Mouse (Mus musculus) heart, embryonic 12.5 days (tissue): ENCODE results near the gene Trpt1. TPM values are rescaled to one million over a fixed set of nuclear protein-coding genes. Genes with fewer than 3 reads are reported as not detected.
A peak's percentile ranks its signal among the peaks of the same experiment; 100 is the strongest.
"Not testable (repeated sequence)": the region's sequence is repeated elsewhere in the genome, so short reads cannot be mapped to it uniquely, and the experiment has no call there.

Experiments used
- ATAC-seq: fragments of 200-750 bp; cut with Nextera tagmentation; 2 replicates; pipeline ENCODE4 v1.8.0; 2017; ENCODE audit warnings: moderate TSS enrichment, moderate library complexity; ENCODE audit not compliant: insufficient number of reproducible peaks, low FRiP score
- H3K27ac ChIP-seq: fragments of 300-500 bp; sonication (generic); 2 replicates; pipeline ENCODE4 v1.5.1; 2016; ENCODE audit warnings: mild to moderate bottlenecking, moderate library complexity; ENCODE audit not compliant: poor library complexity, severe bottlenecking
- H3K27me3 ChIP-seq: fragments of 300-500 bp; sonication (generic); replicated peaks from 2 replicates; pipeline ENCODE4 v1.6.1; 2016; ENCODE audit warnings: mild to moderate bottlenecking, moderate library complexity
- H3K36me3 ChIP-seq: fragments of 300-500 bp; sonication (generic); 2 replicates; pipeline ENCODE4 v1.6.1; 2016; ENCODE audit warnings: mild to moderate bottlenecking, moderate library complexity
- H3K4me1 ChIP-seq: fragments of 300-500 bp; sonication (generic); replicated peaks from 2 replicates; pipeline ENCODE4 v1.6.1; 2016; ENCODE audit warnings: mild to moderate bottlenecking
- H3K4me2 ChIP-seq: fragments of 300-500 bp; sonication (generic); 2 replicates; pipeline ENCODE4 v1.6.1; 2016; ENCODE audit warnings: mild to moderate bottlenecking, moderate library complexity
- H3K4me3 ChIP-seq: fragments of 300-500 bp; sonication (generic); 2 replicates; pipeline ENCODE4 v1.5.1; 2016; ENCODE audit warnings: mild to moderate bottlenecking
- H3K9ac ChIP-seq: fragments of 300-500 bp; sonication (generic); 2 replicates; pipeline ENCODE4 v1.6.1; 2016; ENCODE audit warnings: mild to moderate bottlenecking, moderate library complexity
- H3K9me3 ChIP-seq: fragments of 300-500 bp; sonication (generic); replicated peaks from 2 replicates; pipeline ENCODE4 v1.6.1; 2016; ENCODE audit warnings: mild to moderate bottlenecking, moderate library complexity
- WGBS: fragments of 180-500 bp; shearing (Covaris S2); methylation state at CpG from one replicate; pipeline ENCODE4 v1.1.7; 2016; 5-methylcytosine and 5-hydroxymethylcytosine counted together
- polyA plus RNA-seq: library from polyadenylated mRNA; unstranded; fragments of >200 nt; fragmentation: Nextera tagmentation; extraction: Ambion mirVana; gene quantifications from 2 replicates; pipeline ENCODE4 v1.2.1, GENCODE M21; 2016

Trpt1 gene
- polyA plus RNA-seq, 1 experiment from 2014 or later = 13.3 TPM

DNA sequence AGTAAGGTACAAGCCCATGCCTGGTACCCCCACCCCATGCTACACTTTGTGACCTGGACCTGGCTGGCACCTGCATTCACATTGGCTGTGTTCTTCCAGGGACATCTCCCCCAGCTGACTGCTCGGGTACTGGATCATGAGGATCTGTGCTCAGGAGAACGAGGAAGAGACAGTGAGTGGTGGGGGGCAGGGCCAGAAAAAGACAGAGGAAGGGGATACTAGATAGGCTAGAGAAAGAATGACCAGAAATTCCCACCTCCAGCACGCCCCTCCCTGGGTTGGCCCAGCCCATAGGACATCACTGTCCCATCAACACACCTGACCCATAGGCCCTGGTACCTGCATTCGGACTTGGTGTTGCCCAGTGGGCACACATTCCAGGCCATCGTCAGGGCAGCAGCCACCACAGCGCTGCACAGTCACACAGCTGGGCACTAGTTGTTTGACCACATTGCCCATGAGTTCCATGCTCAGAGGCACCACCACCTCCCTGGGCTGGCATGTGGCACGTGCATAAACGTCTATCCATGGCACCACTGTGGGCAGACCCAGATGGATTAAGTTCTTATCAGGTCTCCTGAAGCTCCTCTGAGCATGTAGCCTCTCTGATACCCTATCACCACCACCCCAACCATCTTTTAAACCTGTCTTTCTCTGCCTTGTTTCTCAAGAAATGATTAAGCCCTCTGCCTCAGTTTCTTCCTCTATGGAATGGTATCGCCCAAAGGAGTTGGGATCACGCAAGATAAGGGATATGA lies 9.8 kb upstream of the Trpt1 start:
- peak overlapping the region; percentile 74 for H3K4me2 ChIP-seq
- no peak for ATAC-seq
- no peaks in the 10 kb centered on the region for H3K9me3 ChIP-seq
- peaks cover 30% of the 10 kb centered on the region for H3K4me1 ChIP-seq
- H3K4me3 ChIP-seq = peak overlapping the region; percentile 87
- peak overlapping the region; percentile 97 for H3K9ac ChIP-seq
- H3K36me3 ChIP-seq = peaks cover 44% of the 10 kb centered on the region
- H3K27me3 ChIP-seq = no peaks in the 10 kb centered on the region
- 68% methylated on average over 10 of the region's 10 CpGs for WGBS
- peak overlapping the region; percentile 99; the same call in 1 of the 2 replicates for H3K27ac ChIP-seq

DNA sequence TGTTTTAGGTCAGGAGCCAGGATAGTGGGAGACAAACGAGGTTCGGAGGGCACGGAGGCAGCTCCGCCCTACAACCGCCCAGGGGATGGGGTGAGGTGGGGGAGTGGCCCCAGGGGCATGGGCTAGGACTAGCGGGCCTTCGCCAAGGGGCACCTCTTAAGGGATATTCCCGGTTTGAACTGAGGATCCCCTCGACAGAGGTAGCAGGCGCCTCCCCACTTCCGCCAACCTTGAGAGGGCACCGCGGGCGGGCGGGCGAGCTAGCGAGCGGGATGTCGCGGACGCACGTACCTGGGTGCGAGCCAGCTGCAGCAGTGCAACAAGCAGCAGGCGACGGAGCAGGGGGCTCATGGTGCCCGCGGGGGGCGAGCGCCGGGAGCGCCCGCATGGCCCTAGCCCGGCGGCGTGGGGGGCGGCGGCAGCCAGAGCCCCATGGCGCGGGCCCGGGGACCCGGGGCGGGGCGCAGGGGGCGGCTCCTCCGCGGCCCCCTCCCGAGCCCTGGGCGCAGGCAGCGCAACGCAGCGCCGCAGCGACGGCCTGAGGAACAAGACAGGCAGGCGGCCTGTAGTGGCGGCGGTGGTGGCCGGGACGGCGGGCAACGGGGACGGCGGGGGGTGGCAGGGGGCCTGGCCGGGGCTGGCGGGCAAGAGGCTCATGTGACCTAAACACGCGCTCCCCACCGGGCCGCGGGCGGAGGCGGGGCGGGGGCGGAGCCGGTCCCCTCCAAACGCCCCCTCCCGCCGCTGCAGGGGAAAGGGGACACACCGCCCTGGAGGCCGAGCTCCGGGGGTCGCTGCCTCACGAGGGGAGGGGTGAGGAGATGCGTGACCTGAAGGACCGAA lies 8.6 kb upstream of the Trpt1 start, which contains the start of gene Vegfb:
Gene Vegfb (minus strand): TSS at position 591 of the 843 bp plus-strand sequence.
- WGBS = under 1% methylated on average over 81 of the region's 85 CpGs
- peak within 1 kb of the TSS; percentile 87 for H3K4me3 ChIP-seq
- peak within 1 kb of the TSS; percentile 74 for H3K4me2 ChIP-seq
- H3K36me3 ChIP-seq = peaks cover 36% of the 10 kb centered on the region
- H3K4me1 ChIP-seq = peaks cover 31% of the 10 kb centered on the region
- H3K27ac ChIP-seq = peak within 1 kb of the TSS; percentile 99
- no peaks in the 10 kb centered on the region for H3K9me3 ChIP-seq
- H3K27me3 ChIP-seq = no peaks in the 10 kb centered on the region
- peak; percentile 61 for ATAC-seq
- peak within 1 kb of the TSS; percentile 97 for H3K9ac ChIP-seq

DNA sequence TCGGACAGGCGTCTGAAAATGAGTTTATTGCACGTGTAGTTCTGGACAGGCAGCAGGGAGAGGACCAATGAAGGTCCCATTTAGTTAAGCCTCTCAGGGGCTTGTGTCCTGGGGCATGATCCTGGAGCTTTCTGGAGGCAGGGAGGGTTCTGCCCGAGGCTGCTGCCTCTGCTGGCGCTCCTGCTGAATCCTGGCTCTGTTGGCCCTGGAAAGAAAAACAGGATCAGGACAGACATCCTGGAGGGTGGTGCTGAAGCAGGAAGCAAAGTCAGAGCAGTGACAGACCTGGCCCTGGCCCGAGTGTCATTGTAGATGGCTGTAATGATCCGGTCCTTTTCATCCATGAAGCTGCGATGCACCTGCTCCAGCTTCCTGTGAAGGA lies 8.0 kb upstream of the Trpt1 start:
- H3K4me3 ChIP-seq = peak overlapping the region; percentile 87
- WGBS = 5% methylated on average over 8 of the region's 8 CpGs
- ATAC-seq = no peak; the same call in 1 of the 2 replicates
- H3K9me3 ChIP-seq = no peaks in the 10 kb centered on the region
- peaks cover 30% of the 10 kb centered on the region for H3K36me3 ChIP-seq
- H3K27me3 ChIP-seq = no peaks in the 10 kb centered on the region
- H3K4me2 ChIP-seq = peak overlapping the region; percentile 74
- peak overlapping the region; percentile 99 for H3K27ac ChIP-seq
- peaks cover 33% of the 10 kb centered on the region for H3K4me1 ChIP-seq
- peak overlapping the region; percentile 97 for H3K9ac ChIP-seq

DNA sequence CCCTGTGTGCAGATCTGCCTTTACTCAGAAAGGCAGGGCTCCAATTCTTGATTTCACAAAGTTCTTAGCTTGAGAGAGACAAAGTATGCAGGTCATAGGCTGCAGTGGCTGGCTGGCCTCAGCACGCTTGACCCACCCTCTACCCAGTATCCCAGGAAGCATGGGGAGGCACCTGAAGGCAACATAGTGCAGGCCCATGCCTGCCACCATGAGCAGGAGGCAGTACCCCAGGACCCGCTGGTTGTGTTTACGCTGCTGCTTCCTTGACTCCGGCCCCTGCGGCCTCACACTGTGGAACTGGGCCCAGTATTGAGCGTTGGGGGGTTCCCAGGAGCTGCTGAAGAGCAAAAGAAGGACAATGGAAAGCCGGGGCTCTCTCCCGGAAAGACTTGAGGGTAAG lies 6.7 kb upstream of the Trpt1 start:
- ATAC-seq = no peak
- Histone ChIP-seq H3K9me3 (no peaks in the 10 kb centered on the region), H3K4me2 (no peak overlapping the region), H3K4me1 (peaks cover 42% of the 10 kb centered on the region), H3K9ac (0 out of 2 replicates have a peak overlapping the region, but pooled peaks have one; percentile 0), H3K27me3 (no peaks in the 10 kb centered on the region), H3K27ac (no peak overlapping the region), H3K36me3 (peaks cover 17% of the 10 kb centered on the region), H3K4me3 (no peak overlapping the region)
- WGBS = 87% methylated on average over 8 of the region's 8 CpGs

DNA sequence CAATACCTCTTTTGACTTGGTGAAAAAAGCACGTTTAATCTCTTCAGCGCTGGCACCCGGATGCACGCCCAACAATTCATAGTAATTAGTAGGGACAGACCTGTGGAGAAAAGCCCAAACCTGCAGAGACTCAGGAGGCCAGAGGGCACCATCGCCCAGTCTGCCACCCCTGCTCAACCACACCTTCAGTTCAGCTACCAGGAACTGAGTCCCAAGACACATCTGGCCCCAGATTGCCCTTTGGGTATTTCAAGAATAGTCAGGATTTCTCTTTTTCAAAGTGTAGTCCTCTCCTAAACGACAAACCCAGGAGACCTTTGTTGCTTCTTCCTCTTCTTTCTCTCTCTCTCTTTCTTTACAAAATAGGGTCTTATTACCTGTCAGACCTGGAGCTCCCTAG lies 5.2 kb upstream of the Trpt1 start:
- no peak for ATAC-seq
- Histone ChIP-seq H3K4me1 (peaks cover 51% of the 10 kb centered on the region), H3K4me3 (no peak overlapping the region), H3K4me2 (no peak overlapping the region), H3K27ac (no peak overlapping the region), H3K36me3 (peaks cover 5% of the 10 kb centered on the region), H3K9ac (no peak overlapping the region), H3K9me3 (no peaks in the 10 kb centered on the region), H3K27me3 (no peaks in the 10 kb centered on the region)
- WGBS = 79% methylated on average over 6 of the region's 6 CpGs

DNA sequence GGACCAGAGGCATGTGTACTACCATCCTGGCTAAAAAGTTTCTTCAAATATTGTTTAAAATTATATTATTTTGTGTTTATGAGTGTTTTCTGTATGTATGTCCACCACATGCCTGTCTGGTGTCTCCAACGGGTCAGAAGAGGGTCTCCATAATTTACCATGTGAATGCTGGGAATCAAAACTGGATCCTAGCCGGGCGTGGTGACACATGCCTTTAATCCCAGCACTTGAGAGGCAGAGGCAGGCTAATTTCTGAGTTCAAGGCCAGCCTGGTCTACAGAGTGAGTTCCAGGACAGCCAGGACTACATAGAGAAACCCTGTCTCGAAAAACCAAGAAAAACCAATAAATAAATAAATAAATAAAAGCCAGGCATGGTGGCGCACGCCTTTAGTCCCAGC lies 4.8 kb upstream of the Trpt1 start:
- H3K9me3 ChIP-seq, H3K9ac ChIP-seq, H3K36me3 ChIP-seq, H3K4me3 ChIP-seq, H3K27me3 ChIP-seq, ATAC-seq, H3K27ac ChIP-seq: not testable (repeated sequence)
- 85% methylated on average over 6 of the region's 6 CpGs for WGBS
- Histone ChIP-seq H3K4me1 (peaks cover 47% of the 10 kb centered on the region), H3K4me2 (peak overlapping the region; percentile 93; the same call in 1 of the 2 replicates)

DNA sequence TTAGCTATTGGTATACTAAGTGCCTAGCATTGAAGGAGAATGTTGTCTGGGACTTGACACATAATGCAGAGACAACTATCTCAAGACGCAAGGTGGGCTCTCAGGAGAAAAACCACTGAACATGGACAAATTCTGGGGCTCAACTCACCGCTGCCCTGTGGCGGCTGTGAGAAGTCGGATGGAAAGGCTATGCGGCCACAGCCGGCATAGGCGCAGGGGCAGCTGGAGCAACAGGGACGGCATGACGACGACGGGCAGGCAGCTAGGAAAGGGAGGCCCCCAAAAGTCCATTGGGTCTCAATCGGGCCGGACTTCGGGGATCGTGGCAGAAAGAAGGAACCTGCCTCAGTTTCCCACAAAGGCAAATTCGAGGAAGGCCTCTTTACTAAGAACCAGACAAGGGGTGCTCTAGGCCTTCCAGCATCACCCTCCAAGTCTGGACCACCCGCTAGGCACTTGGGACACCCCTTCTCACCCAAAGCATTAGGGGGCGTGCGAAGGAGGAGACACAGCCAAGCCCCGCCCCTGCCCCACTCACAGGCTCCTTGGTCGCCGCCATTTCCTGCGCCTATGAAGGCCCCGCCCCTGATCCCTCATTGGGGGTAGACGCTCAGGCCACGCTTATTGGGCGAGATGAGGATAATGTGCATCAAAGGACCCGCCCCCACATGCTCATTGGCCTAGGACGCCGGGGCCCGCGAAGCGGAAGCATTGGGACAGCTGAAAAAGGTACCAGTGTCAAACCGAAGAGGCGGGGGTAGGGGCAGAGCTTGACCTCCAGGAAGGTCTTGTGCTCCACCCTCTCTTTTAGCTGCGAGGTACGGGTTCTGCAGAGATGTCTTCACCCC lies 3.7 kb upstream of the Trpt1 start, which contains the start of gene Dnajc4:
Gene Dnajc4 (minus strand): TSS at position 562 of the 848 bp plus-strand sequence.
- H3K4me1 ChIP-seq = peaks cover 48% of the 10 kb centered on the region
- peak within 1 kb of the TSS; percentile 93 for H3K4me2 ChIP-seq
- H3K27ac ChIP-seq = peak within 1 kb of the TSS; percentile 82
- H3K27me3 ChIP-seq = no peaks in the 10 kb centered on the region
- H3K36me3 ChIP-seq = no peaks in the 10 kb centered on the region
- ATAC-seq = peak; percentile 92
- H3K4me3 ChIP-seq = peak within 1 kb of the TSS; percentile 61
- 2% methylated on average over 37 of the region's 37 CpGs for WGBS
- peak within 1 kb of the TSS; percentile 81 for H3K9ac ChIP-seq
- H3K9me3 ChIP-seq = no peaks in the 10 kb centered on the region

DNA sequence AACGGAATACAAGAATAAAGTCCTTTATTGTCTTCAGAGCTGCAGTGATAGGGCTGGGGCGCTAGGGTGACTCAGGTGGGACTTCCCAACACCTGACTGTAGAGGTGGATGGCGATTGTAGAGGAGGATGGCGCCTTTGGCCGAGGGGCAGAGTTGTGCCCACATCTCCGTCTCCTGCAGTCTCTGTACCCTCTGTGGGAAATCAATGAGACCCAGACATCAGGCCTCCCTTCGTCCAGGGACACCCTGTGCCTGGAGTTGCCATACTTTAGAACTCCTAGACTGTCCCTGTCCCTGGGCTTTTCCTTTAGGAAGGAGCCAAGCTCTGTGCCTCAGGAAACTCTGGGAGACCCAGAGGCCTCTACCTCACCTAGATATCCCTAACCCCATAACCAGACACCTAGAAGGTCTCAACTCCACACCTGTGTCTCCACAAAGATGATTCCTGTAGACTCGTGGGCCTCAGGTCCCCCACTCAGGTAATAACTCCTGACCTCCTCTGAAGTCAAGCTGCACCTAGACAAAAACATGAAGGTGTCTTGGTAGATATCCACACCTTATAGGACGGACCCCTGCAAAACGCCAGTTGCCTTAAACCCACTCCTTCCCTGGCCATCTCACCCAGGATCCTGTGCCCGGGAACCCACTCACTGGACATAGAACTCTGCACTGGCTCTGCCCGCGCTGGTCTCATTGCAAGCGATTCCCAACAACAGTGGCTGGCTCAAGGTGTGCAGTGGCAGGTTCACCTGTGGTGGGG lies 2.7 kb upstream of the Trpt1 start:
- no peaks in the 10 kb centered on the region for H3K27me3 ChIP-seq
- peak overlapping the region; percentile 61 for H3K4me3 ChIP-seq
- H3K4me1 ChIP-seq = peaks cover 44% of the 10 kb centered on the region
- peak overlapping the region; percentile 76 for H3K9ac ChIP-seq
- H3K4me2 ChIP-seq = peak overlapping the region; percentile 93
- ATAC-seq = no peak
- H3K36me3 ChIP-seq = peaks cover 3% of the 10 kb centered on the region
- 65% methylated on average over 14 of the region's 14 CpGs for WGBS
- H3K9me3 ChIP-seq = no peaks in the 10 kb centered on the region
- peak overlapping the region; percentile 82 for H3K27ac ChIP-seq

DNA sequence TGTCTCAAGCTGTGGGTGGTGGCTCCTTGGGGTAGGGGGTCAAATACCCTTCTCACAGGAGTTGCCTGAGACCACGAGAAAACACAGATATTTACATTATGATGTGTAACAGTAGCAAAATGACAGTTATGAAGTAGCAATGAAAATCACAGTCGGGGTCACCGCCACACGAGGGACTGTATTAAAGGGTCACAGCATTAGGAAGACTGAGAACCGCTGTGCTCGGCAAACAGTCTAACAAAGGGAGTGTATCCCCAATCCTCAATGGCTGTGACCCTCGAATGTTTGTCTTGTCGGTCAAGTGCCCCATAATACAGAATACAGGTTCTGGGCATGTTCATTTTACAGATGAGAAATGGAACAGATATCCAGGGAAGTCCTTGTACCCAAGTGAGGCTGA lies 1.9 kb upstream of the Trpt1 start:
- no peaks in the 10 kb centered on the region for H3K27me3 ChIP-seq
- H3K4me2 ChIP-seq = no peak overlapping the region
- peaks cover 11% of the 10 kb centered on the region for H3K36me3 ChIP-seq
- H3K4me1 ChIP-seq = peaks cover 41% of the 10 kb centered on the region
- no peak overlapping the region for H3K9ac ChIP-seq
- no peak overlapping the region for H3K4me3 ChIP-seq
- no peak overlapping the region for H3K27ac ChIP-seq
- ATAC-seq = no peak
- 0 out of 2 replicates have a peak, but pooled peaks cover 2% of the 10 kb centered on the region for H3K9me3 ChIP-seq
- 84% methylated on average over 8 of the region's 8 CpGs for WGBS

DNA sequence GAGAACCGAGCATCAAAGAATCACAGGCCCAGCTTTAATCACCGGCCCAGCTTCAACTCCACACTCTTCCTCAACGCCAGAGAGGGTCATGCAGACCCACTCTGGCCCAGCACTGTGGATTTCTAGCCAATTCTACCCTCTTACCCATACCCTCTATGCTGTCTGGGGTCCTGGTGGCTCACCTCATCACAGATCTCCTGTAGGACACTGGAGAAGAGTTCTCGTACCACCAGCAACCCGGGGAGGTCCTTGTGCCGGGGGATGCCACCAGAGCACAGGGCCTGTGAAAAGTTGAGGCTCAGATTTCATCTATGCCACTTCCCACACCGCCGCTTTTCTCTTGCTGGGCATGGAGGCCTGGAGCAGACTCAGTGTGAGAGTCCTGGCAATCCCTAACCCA lies 1.4 kb upstream of the Trpt1 start:
- Histone ChIP-seq H3K4me1 (peaks cover 41% of the 10 kb centered on the region), H3K4me3 (no peak overlapping the region), H3K9me3 (0 out of 2 replicates have a peak, but pooled peaks cover 7% of the 10 kb centered on the region), H3K27me3 (no peaks in the 10 kb centered on the region), H3K4me2 (peak overlapping the region; percentile 82), H3K27ac (no peak overlapping the region), H3K36me3 (peaks cover 16% of the 10 kb centered on the region), H3K9ac (peak overlapping the region; percentile 73; the same call in 1 of the 2 replicates)
- no peak for ATAC-seq
- WGBS = 84% methylated on average over 8 of the region's 8 CpGs
